ENCODE assay signal across 14 mouse cellular contexts in genomic region chr3:55023347-55023746, GRCm38 (mm10). TPM values are rescaled to one million over a fixed set of nuclear protein-coding genes. Genes with fewer than 3 reads are reported as not detected.
"Had no signal": no experiment of that assay in that cellular context is flagged by ENCODE, and none has a peak within 500 bp of the region (broad histone marks: within the 10 kb centered on the region; RNA-seq: fewer than 3 reads in every experiment).

No protein-coding gene starts in this region.

- H3K4me3 ChIP-seq: kidney, embryonic 15.5 days; limb, embryonic 15.5 days; liver, embryonic 13.5 days; midbrain, embryonic 12.5 days; neural tube, embryonic 13.5 days; stomach, embryonic 15.5 days had no signal

- H3K4me2 ChIP-seq: kidney, embryonic 15.5 days; limb, embryonic 15.5 days; liver, embryonic 13.5 days; midbrain, embryonic 12.5 days; neural tube, embryonic 13.5 days; stomach, embryonic 15.5 days had no signal

- DNase-seq: layer of hippocampus, adult 9-11 months; layer of hippocampus, postnatal 36 days; liver, embryonic 13.5 days; lung, adult 18-20 months; retina, postnatal 1 day; right cerebral cortex, postnatal 14 days; thymus, postnatal 36 days had no signal

- H3K27me3 ChIP-seq: kidney, embryonic 15.5 days; limb, embryonic 15.5 days; liver, embryonic 13.5 days; midbrain, embryonic 12.5 days; neural tube, embryonic 13.5 days; stomach, embryonic 15.5 days had no signal

- H3K4me1 ChIP-seq: limb, embryonic 15.5 days; liver, embryonic 13.5 days; neural tube, embryonic 13.5 days; stomach, embryonic 15.5 days had no signal

- H3K27ac ChIP-seq: kidney, embryonic 15.5 days; limb, embryonic 15.5 days; liver, embryonic 13.5 days; midbrain, embryonic 12.5 days; neural tube, embryonic 13.5 days; stomach, embryonic 15.5 days had no signal

- ATAC-seq: midbrain, embryonic 16.5 days had no signal

- H3K9ac ChIP-seq: kidney, embryonic 15.5 days; limb, embryonic 15.5 days; liver, embryonic 13.5 days; midbrain, embryonic 12.5 days; neural tube, embryonic 13.5 days; stomach, embryonic 15.5 days had no signal

- H3K36me3 ChIP-seq: kidney, embryonic 15.5 days; limb, embryonic 15.5 days; liver, embryonic 13.5 days; midbrain, embryonic 12.5 days; neural tube, embryonic 13.5 days; stomach, embryonic 15.5 days had no signal

- H3K9me3 ChIP-seq: kidney, embryonic 15.5 days; limb, embryonic 15.5 days; liver, embryonic 13.5 days; midbrain, embryonic 12.5 days; neural tube, embryonic 13.5 days; stomach, embryonic 15.5 days had no signal

RNA-seq across cellular contexts. Expression of gene Ccna1, which starts 32.0 kb away (rescaled TPM):
- polyA plus RNA-seq: spleen, adult 2 months had no signal
